Mouse (Mus musculus): ENCODE data around the gene Qpct. TPM values are rescaled to one million over a fixed set of nuclear protein-coding genes. Genes with fewer than 3 reads are reported as not detected.

Qpct gene
- polyA plus RNA-seq, 1 experiment from 2014 or later = 5.4 TPM

DNA sequence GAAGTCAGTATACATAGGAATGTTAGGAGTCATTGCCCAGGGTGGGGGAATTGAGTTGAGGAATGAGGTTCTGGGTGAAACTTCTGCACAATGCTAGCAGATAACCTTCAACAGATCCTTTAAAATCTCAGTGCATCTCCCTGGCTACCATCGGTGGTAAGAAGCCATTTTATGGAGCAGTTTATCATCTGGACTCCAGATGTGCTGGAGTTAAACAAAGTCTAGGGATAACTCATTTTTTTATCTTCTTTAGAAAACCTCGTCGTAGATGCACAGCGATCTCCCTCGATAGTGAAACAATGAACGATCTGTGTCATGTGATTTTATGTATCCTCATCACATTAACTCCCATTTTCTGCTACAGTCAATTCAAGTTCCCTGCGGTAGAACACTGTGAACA is 16.9 kb downstream of the Qpct start:
- H3K4me3 ChIP-seq (ENCODE audit: low read length) = no peak overlapping the region
- H3K9ac ChIP-seq (replicated peaks; ENCODE audit: low read length) = no peak overlapping the region
- no peaks in the 10 kb centered on the region for H3K9me3 ChIP-seq (ENCODE audit: low read length)
- no peaks in the 10 kb centered on the region for H3K27me3 ChIP-seq (ENCODE audit: insufficient read depth, low read length)
- 74% methylated on average over 7 of the region's 7 CpGs for WGBS
- no peaks in the 10 kb centered on the region for H3K4me1 ChIP-seq (ENCODE audit: insufficient read depth, low read length)
- H3K36me3 ChIP-seq (ENCODE audit: insufficient read depth, low read length) = no peaks in the 10 kb centered on the region
- no peak overlapping the region for H3K27ac ChIP-seq (ENCODE audit: low read length)
- no peak overlapping the region for H3K4me2 ChIP-seq (replicated peaks; ENCODE audit: low read depth, low read length)
- ATAC-seq (ENCODE audit: low FRiP score, low TSS enrichment) = no peak

DNA sequence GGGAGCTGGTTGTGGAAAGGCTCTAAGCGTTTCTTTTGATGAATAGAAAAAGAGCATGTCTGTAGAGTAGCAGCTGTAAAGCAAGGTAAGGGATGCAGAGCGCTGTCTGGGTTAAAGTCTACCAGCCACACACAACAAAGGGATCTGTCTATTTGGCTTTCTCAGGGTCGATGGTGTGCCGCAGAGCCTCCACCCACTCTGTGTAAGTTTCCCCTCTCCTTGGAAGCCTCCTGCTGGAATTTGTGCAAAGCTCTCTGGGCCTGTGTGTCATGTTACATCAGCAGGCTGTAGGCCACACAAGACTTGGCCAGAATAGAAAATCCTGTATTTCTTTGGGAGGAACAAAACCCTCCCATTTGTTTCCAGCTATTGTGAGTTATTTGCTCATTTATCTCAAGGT is 17.3 kb downstream of the Qpct start:
- Histone ChIP-seq H3K9me3 (ENCODE audit: low read length) (no peaks in the 10 kb centered on the region), H3K4me1 (ENCODE audit: insufficient read depth, low read length) (no peaks in the 10 kb centered on the region), H3K4me2 (replicated peaks; ENCODE audit: low read depth, low read length) (no peak overlapping the region), H3K27ac (ENCODE audit: low read length) (no peak overlapping the region), H3K4me3 (ENCODE audit: low read length) (no peak overlapping the region), H3K36me3 (ENCODE audit: insufficient read depth, low read length) (no peaks in the 10 kb centered on the region), H3K27me3 (ENCODE audit: insufficient read depth, low read length) (no peaks in the 10 kb centered on the region), H3K9ac (replicated peaks; ENCODE audit: low read length) (no peak overlapping the region)
- 40% methylated on average over 4 of the region's 4 CpGs for WGBS
- ATAC-seq (ENCODE audit: low FRiP score, low TSS enrichment) = no peak

GRCm38 (mm10) chr17:79069766-79070480 is 18.2 kb downstream of the Qpct start:
- no peak overlapping the region for H3K4me2 ChIP-seq (replicated peaks; ENCODE audit: low read depth, low read length)
- no peaks in the 10 kb centered on the region for H3K4me1 ChIP-seq (ENCODE audit: insufficient read depth, low read length)
- ATAC-seq (ENCODE audit: low FRiP score, low TSS enrichment) = no peak
- no peak overlapping the region for H3K4me3 ChIP-seq (ENCODE audit: low read length)
- no peak overlapping the region for H3K9ac ChIP-seq (replicated peaks; ENCODE audit: low read length)
- H3K27ac ChIP-seq (ENCODE audit: low read length) = no peak overlapping the region
- 85% methylated on average over 14 of the region's 14 CpGs for WGBS
- no peaks in the 10 kb centered on the region for H3K36me3 ChIP-seq (ENCODE audit: insufficient read depth, low read length)
- no peaks in the 10 kb centered on the region for H3K27me3 ChIP-seq (ENCODE audit: insufficient read depth, low read length)
- H3K9me3 ChIP-seq (ENCODE audit: low read length) = no peaks in the 10 kb centered on the region

DNA sequence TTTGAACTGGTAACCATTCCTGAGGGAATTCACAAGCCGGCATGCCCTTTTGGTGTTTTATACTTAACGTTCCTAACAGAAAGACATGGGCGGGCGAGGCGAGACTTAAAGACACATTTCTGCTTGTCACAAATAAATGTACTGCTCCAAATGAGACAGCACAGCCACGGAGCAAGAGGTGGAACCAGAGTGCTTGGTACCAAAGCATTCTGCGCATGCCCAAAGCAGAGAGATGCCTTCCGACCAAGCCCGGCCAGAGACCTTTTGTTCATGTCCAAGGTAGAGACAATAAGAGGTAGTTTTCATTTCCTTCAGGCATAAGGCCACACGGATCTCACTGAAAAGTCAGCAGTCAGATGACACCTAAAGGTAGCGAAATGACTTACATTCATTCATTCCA is 20.2 kb downstream of the Qpct start:
- no peak overlapping the region for H3K27ac ChIP-seq (ENCODE audit: low read length)
- no peaks in the 10 kb centered on the region for H3K36me3 ChIP-seq (ENCODE audit: insufficient read depth, low read length)
- no peak for ATAC-seq (ENCODE audit: low FRiP score, low TSS enrichment)
- H3K4me2 ChIP-seq (replicated peaks; ENCODE audit: low read depth, low read length) = no peak overlapping the region
- no peak overlapping the region for H3K9ac ChIP-seq (replicated peaks; ENCODE audit: low read length)
- H3K27me3 ChIP-seq (ENCODE audit: insufficient read depth, low read length) = no peaks in the 10 kb centered on the region
- H3K4me1 ChIP-seq (ENCODE audit: insufficient read depth, low read length) = no peaks in the 10 kb centered on the region
- no peaks in the 10 kb centered on the region for H3K9me3 ChIP-seq (ENCODE audit: low read length)
- H3K4me3 ChIP-seq (ENCODE audit: low read length) = no peak overlapping the region
- WGBS = 70% methylated on average over 11 of the region's 11 CpGs

DNA sequence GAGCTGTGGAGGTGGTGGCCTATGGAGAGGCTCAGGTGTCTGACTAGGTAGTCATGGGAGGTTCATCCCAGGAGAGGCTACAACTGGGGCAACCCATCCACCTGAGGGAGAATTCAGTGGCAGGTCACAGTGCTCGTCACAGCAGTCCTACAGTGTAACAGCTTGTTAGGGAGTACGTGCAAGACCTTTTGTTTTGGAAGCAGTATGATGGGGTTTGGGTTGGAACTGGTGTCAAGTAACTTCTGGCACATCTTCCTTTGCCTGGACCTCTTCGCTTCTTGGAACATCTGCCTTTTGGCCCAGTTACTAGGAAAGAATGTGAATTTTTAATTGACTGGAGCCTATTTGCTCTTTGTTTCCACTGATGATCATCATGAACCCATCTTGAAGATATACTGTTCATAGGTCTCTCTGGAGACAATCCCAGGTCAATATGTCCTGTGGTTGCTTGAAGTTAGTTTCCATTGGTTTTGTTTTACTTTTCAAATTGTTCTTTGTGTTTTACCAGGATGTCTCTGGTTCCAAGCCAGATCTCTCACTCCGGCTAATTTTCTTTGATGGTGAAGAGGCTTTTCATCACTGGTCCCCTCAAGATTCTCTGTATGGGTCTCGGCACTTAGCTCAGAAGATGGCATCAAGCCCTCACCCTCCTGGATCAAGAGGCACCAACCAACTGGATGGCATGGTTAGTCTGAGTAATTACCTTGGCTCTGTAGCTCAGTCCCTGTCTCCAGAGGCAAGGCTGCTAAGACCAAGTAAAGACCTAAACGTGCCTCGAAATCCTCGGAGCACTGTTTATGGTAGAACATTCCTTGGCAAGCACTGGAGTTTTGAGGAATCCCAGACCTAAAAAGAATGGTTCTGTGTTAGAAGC is 25.5 kb downstream of the Qpct start:
- no peaks in the 10 kb centered on the region for H3K36me3 ChIP-seq (ENCODE audit: insufficient read depth, low read length)

DNA sequence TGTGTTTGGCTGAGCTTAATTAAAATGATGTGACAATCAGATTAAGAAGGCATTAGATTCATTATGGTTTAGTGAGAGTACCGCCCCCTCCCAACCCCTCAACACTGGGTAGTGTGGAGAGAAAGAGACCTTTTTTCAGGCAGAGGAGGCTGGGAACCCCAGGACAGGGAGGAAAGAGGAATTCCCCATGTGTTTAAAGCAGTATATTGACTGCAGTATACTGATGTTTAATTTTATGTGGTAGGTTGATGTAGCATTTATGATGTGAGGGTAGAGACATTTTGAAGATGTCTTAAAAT is 26.1 kb downstream of the Qpct start:
- no peak for ATAC-seq (ENCODE audit: low FRiP score, low TSS enrichment)
- no peaks in the 10 kb centered on the region for H3K27me3 ChIP-seq (ENCODE audit: insufficient read depth, low read length)
- H3K4me1 ChIP-seq (ENCODE audit: insufficient read depth, low read length) = no peaks in the 10 kb centered on the region
- no peaks in the 10 kb centered on the region for H3K9me3 ChIP-seq (ENCODE audit: low read length)
- H3K27ac ChIP-seq (ENCODE audit: low read length) = no peak overlapping the region
- H3K9ac ChIP-seq (replicated peaks; ENCODE audit: low read length) = no peak overlapping the region
- H3K4me2 ChIP-seq (replicated peaks; ENCODE audit: low read depth, low read length) = no peak overlapping the region
- H3K36me3 ChIP-seq (ENCODE audit: insufficient read depth, low read length) = no peaks in the 10 kb centered on the region
- 72% methylated on average over 1 of the region's 1 CpGs for WGBS
- no peak overlapping the region for H3K4me3 ChIP-seq (ENCODE audit: low read length)

More for the DNA sequence above, 25.5 kb downstream of the Qpct start:
- Histone ChIP-seq H3K27ac (ENCODE audit: low read length) (no peak overlapping the region), H3K9me3 (ENCODE audit: low read length) (no peaks in the 10 kb centered on the region), H3K4me1 (ENCODE audit: insufficient read depth, low read length) (no peaks in the 10 kb centered on the region), H3K4me3 (ENCODE audit: low read length) (no peak overlapping the region), H3K27me3 (ENCODE audit: insufficient read depth, low read length) (no peaks in the 10 kb centered on the region), H3K4me2 (replicated peaks; ENCODE audit: low read depth, low read length) (no peak overlapping the region), H3K9ac (replicated peaks; ENCODE audit: low read length) (no peak overlapping the region)
- 77% methylated on average over 8 of the region's 8 CpGs for WGBS
- ATAC-seq (ENCODE audit: low FRiP score, low TSS enrichment) = no peak

- no peak for ATAC-seq (ENCODE audit: low FRiP score, low TSS enrichment)
- H3K27ac ChIP-seq (ENCODE audit: low read length) = no peak overlapping the region
These were observed 26.5 kb downstream of the Qpct start for GRCm38 (mm10) chr17:79078248-79078647.

DNA sequence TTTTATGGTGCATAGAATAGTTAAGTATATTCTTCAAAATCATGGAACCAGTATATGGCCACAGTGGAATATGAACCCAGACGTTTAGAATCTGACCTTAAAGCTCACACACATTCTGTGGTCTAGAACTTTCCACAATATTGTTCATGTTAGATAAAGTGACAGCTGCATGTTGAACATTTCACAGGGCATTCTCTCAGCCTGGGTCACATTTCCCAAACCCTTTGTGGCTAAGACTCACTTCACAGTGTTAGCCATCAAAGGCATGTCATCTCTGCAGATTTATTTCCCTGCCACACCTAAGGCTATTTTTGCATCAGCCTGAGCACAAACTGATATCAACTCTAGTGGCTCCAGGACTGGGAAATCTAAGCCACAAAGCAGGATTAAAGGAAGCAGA is 40.0 kb downstream of the Qpct start:
- no peak overlapping the region for H3K9ac ChIP-seq (replicated peaks; ENCODE audit: low read length)
- no peak overlapping the region for H3K27ac ChIP-seq (ENCODE audit: low read length)
- no peaks in the 10 kb centered on the region for H3K27me3 ChIP-seq (ENCODE audit: insufficient read depth, low read length)
- H3K36me3 ChIP-seq (ENCODE audit: insufficient read depth, low read length) = no peaks in the 10 kb centered on the region
- no peaks in the 10 kb centered on the region for H3K4me1 ChIP-seq (ENCODE audit: insufficient read depth, low read length)
- H3K9me3 ChIP-seq (ENCODE audit: low read length) = no peaks in the 10 kb centered on the region
- ATAC-seq (ENCODE audit: low FRiP score, low TSS enrichment) = no peak
- no peak overlapping the region for H3K4me3 ChIP-seq (ENCODE audit: low read length)
- WGBS = 31% methylated on average over 1 of the region's 1 CpGs
- H3K4me2 ChIP-seq (replicated peaks; ENCODE audit: low read depth, low read length) = no peak overlapping the region

More at GRCm38 (mm10) chr17:79078248-79078647, 26.5 kb downstream of the Qpct start:
- no peak overlapping the region for H3K9ac ChIP-seq (replicated peaks; ENCODE audit: low read length)
- no peak overlapping the region for H3K4me3 ChIP-seq (ENCODE audit: low read length)
- H3K36me3 ChIP-seq (ENCODE audit: insufficient read depth, low read length) = no peaks in the 10 kb centered on the region
- no peaks in the 10 kb centered on the region for H3K4me1 ChIP-seq (ENCODE audit: insufficient read depth, low read length)
- H3K4me2 ChIP-seq (replicated peaks; ENCODE audit: low read depth, low read length) = no peak overlapping the region
- 81% methylated on average over 8 of the region's 8 CpGs for WGBS
- H3K27me3 ChIP-seq (ENCODE audit: insufficient read depth, low read length) = no peaks in the 10 kb centered on the region
- no peaks in the 10 kb centered on the region for H3K9me3 ChIP-seq (ENCODE audit: low read length)

DNA sequence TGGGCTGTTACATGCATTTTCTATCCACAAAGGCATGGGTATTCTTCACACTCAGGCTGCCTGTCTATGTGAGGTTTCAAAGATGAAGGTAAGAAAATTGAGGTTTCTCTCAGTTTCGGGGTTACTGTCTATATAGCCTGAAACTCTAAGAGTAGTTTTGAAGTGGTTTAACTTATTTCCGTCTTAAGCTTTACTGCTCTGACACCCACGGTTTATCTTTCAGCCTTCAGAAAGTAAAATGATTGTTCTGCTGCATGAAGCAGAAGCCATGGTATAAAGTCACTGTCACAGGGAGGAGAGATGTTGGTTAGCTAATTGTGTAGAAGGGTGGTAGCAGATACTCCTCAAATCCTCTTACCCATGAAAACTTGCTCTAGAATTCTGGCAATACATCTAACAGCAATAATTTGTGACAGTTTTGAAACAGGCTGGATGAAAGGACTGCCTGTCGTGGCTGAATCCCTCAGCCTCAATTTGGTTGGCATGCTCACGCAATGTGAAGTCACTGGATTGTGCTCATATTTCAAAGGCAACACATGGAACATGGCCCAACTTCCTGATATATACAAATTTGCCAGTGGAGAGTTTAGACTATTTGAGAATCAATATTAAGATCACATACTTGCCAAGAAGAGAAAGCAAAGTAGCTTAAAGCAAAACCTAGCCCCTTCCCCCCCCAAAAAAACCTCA is 41.7 kb downstream of the Qpct start:
- no peaks in the 10 kb centered on the region for H3K9me3 ChIP-seq (ENCODE audit: low read length)
- H3K27me3 ChIP-seq (ENCODE audit: insufficient read depth, low read length) = no peaks in the 10 kb centered on the region
- no peak overlapping the region for H3K4me3 ChIP-seq (ENCODE audit: low read length)
- ATAC-seq (ENCODE audit: low FRiP score, low TSS enrichment) = no peak
- no peaks in the 10 kb centered on the region for H3K36me3 ChIP-seq (ENCODE audit: insufficient read depth, low read length)
- H3K4me1 ChIP-seq (ENCODE audit: insufficient read depth, low read length) = no peaks in the 10 kb centered on the region
- H3K9ac ChIP-seq (replicated peaks; ENCODE audit: low read length) = no peak overlapping the region
- H3K4me2 ChIP-seq (replicated peaks; ENCODE audit: low read depth, low read length) = no peak overlapping the region
- no peak overlapping the region for H3K27ac ChIP-seq (ENCODE audit: low read length)
- WGBS = 60% methylated on average over 5 of the region's 5 CpGs

DNA sequence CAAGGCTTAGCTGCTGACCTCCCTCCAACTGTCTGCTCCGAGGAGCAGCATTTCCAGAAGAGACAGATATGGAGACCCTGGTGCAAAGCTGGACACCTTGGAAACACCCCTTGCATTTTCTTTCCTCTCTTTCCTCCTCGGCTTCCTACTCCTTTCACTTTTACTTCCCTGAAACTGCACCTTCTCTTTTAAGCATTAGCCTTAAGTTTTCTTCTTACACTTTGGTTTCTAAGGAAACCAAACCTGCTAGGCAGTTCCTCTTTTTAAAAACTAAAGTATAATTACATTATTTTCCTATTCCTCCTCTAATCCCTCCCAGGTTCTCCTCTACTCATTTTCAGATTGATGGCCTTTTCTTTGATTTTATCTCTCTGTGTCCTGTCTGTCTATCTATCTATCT is 43.9 kb downstream of the Qpct start:
- WGBS = 86% methylated on average over 2 of the region's 2 CpGs
- no peak overlapping the region for H3K4me2 ChIP-seq (replicated peaks; ENCODE audit: low read depth, low read length)
- ATAC-seq (ENCODE audit: low FRiP score, low TSS enrichment) = no peak
- H3K9me3 ChIP-seq (ENCODE audit: low read length) = no peaks in the 10 kb centered on the region
- no peaks in the 10 kb centered on the region for H3K36me3 ChIP-seq (ENCODE audit: insufficient read depth, low read length)
- H3K27ac ChIP-seq (ENCODE audit: low read length) = no peak overlapping the region
- H3K4me1 ChIP-seq (ENCODE audit: insufficient read depth, low read length) = no peaks in the 10 kb centered on the region
- no peaks in the 10 kb centered on the region for H3K27me3 ChIP-seq (ENCODE audit: insufficient read depth, low read length)
- H3K9ac ChIP-seq (replicated peaks; ENCODE audit: low read length) = no peak overlapping the region
- H3K4me3 ChIP-seq (ENCODE audit: low read length) = no peak overlapping the region

Measured in kidney, embryonic 16.5 days (tissue).